Comparison of ENCODE assay signal across 47 mouse cellular contexts in the genomic region with DNA sequence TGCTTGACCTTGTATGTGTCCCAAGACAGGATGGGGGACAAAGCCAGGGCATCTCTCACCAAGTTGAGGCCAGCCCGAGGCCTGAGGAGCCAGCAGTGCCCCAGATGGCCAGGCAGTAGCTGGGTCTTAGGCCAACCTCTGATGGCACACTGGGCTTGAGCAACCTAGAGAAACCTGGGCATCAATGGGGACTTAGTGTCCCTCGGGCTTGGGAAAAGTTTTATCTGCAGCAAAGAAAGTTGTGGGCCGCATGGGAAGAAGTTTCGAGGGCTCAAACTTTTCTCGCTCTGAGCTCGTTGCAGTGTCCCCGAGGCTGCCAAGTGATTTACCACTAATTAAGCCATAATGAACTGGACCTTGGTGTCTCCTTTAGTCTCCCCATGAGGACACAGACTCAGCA. TPM values are rescaled to one million over a fixed set of nuclear protein-coding genes. Genes with fewer than 3 reads are reported as not detected.
"Had no signal": no experiment of that assay in that cellular context is flagged by ENCODE, and none has a peak within 500 bp of the region (broad histone marks: within the 10 kb centered on the region; RNA-seq: fewer than 3 reads in every experiment).

No protein-coding gene starts in this region.

- H3K9me3 ChIP-seq: limb, embryonic 10.5 days; limb, embryonic 12.5 days; limb, embryonic 13.5 days; limb, embryonic 15.5 days; liver, embryonic 12.5 days; liver, embryonic 13.5 days; liver, embryonic 15.5 days; lung, embryonic 15.5 days; megakaryocyte, embryonic 14.5 days; midbrain, embryonic 10.5 days; midbrain, embryonic 12.5 days; midbrain, embryonic 13.5 days; midbrain, embryonic 15.5 days; neural tube, embryonic 12.5 days had no signal

- H3K36me3 ChIP-seq: limb, embryonic 10.5 days; limb, embryonic 12.5 days; limb, embryonic 13.5 days; limb, embryonic 15.5 days; liver, embryonic 12.5 days; liver, embryonic 13.5 days; liver, embryonic 15.5 days; lung, embryonic 15.5 days; midbrain, embryonic 10.5 days; midbrain, embryonic 12.5 days; midbrain, embryonic 13.5 days; midbrain, embryonic 15.5 days; neural tube, embryonic 12.5 days had no signal

- H3K4me3 ChIP-seq: left cerebral cortex, adult 2 months; limb, embryonic 10.5 days; limb, embryonic 12.5 days; limb, embryonic 13.5 days; limb, embryonic 15.5 days; liver, embryonic 12.5 days; liver, embryonic 13.5 days; liver, embryonic 15.5 days; lung, embryonic 15.5 days; megakaryocyte, embryonic 14.5 days; midbrain, embryonic 10.5 days; midbrain, embryonic 12.5 days; midbrain, embryonic 13.5 days; midbrain, embryonic 15.5 days; myocyte; neural tube, embryonic 12.5 days had no signal

- ATAC-seq: liver, embryonic 12.5 days; lung, postnatal 0 days; midbrain, embryonic 13.5 days; midbrain, embryonic 15.5 days; midbrain, embryonic 16.5 days had no signal

- H3K9ac ChIP-seq: limb, embryonic 12.5 days; limb, embryonic 13.5 days; limb, embryonic 15.5 days; liver, embryonic 12.5 days; liver, embryonic 13.5 days; liver, embryonic 14.5 days; liver, embryonic 15.5 days; liver, postnatal 0 days; lung, embryonic 14.5 days; lung, embryonic 15.5 days; midbrain, embryonic 12.5 days; midbrain, embryonic 13.5 days; midbrain, embryonic 15.5 days; neural tube, embryonic 12.5 days had no signal

- H3K27ac ChIP-seq: left cerebral cortex, adult 2 months; limb, embryonic 10.5 days; limb, embryonic 12.5 days; limb, embryonic 13.5 days; limb, embryonic 15.5 days; liver, embryonic 12.5 days; liver, embryonic 13.5 days; liver, embryonic 14.5 days; liver, embryonic 15.5 days; lung, embryonic 15.5 days; macrophage; midbrain, embryonic 10.5 days; midbrain, embryonic 12.5 days; midbrain, embryonic 13.5 days; midbrain, embryonic 15.5 days; neural tube, embryonic 12.5 days had no signal

- H3K27me3 ChIP-seq: neural tube, embryonic 12.5 days had no signal

- H3K4me1 ChIP-seq: limb, embryonic 13.5 days had no signal

- DNase-seq: liver; liver, embryonic 13.5 days; liver, postnatal 0 days; lung, adult 18-20 months; lung, adult 2 months; lung, embryonic 14.5 days; lung, postnatal 10 days; lung, postnatal 14 days; lung, postnatal 36 days; lung, postnatal 4 days; midbrain, embryonic 14.5 days had no signal

- H3K4me2 ChIP-seq: limb, embryonic 12.5 days; limb, embryonic 13.5 days; limb, embryonic 15.5 days; liver, embryonic 11.5 days; liver, embryonic 12.5 days; liver, embryonic 13.5 days; liver, embryonic 15.5 days; lung, embryonic 14.5 days; lung, embryonic 15.5 days; midbrain, embryonic 12.5 days; midbrain, embryonic 13.5 days; midbrain, embryonic 15.5 days; neural tube, embryonic 12.5 days had no signal

RNA-seq across cellular contexts. Expression of gene Olfr545, which starts 10.4 kb away (rescaled TPM):
- total RNA-seq: left cerebral cortex, adult 2 months; left cerebral cortex, adult 8-10 months; left cerebral cortex, postnatal 10 days; left cerebral cortex, postnatal 14 days; left cerebral cortex, postnatal 25 days; left cerebral cortex, postnatal 36 days; left cerebral cortex, postnatal 4 days; liver, adult 2 months; megakaryocyte progenitor cell, adult 5-6 weeks; megakaryocyte, adult 5-6 weeks; megakaryocyte-erythroid progenitor cell, adult 5-6 weeks; monocyte, adult 5-6 weeks had no signal
- polyA plus RNA-seq: limb, embryonic 13.5 days; limb, embryonic 14.5 days; liver, adult 2 months; liver, embryonic 12.5 days; liver, embryonic 13.5 days; liver, embryonic 14.5 days; liver, embryonic 15.5 days; liver, embryonic 16.5 days; liver, postnatal 0 days; lung, adult 2 months; lung, embryonic 14.5 days; lung, embryonic 15.5 days; lung, embryonic 16.5 days; lung, postnatal 0 days; macrophage; myocyte had no signal

RNA-seq across cellular contexts. Expression of gene Olfr544, which starts 21.6 kb away (rescaled TPM):
- total RNA-seq: left cerebral cortex, adult 2 months; left cerebral cortex, adult 8-10 months; left cerebral cortex, postnatal 10 days; left cerebral cortex, postnatal 14 days; left cerebral cortex, postnatal 25 days; left cerebral cortex, postnatal 36 days; left cerebral cortex, postnatal 4 days; liver, adult 2 months; megakaryocyte progenitor cell, adult 5-6 weeks; monocyte, adult 5-6 weeks had no signal
- polyA plus RNA-seq: limb, embryonic 12.5 days; liver, adult 2 months; lung, adult 2 months; lung, postnatal 0 days; macrophage; myocyte had no signal

RNA-seq across cellular contexts. Expression of gene Olfr547, which starts 24.8 kb away (rescaled TPM):
- total RNA-seq: left cerebral cortex, adult 2 months; left cerebral cortex, adult 8-10 months; left cerebral cortex, postnatal 10 days; left cerebral cortex, postnatal 14 days; left cerebral cortex, postnatal 25 days; left cerebral cortex, postnatal 36 days; left cerebral cortex, postnatal 4 days; liver, adult 2 months; megakaryocyte progenitor cell, adult 5-6 weeks; megakaryocyte, adult 5-6 weeks; megakaryocyte-erythroid progenitor cell, adult 5-6 weeks; monocyte, adult 5-6 weeks had no signal
- polyA plus RNA-seq: limb, embryonic 10.5 days; limb, embryonic 11.5 days; limb, embryonic 12.5 days; limb, embryonic 13.5 days; limb, embryonic 14.5 days; limb, embryonic 15.5 days; liver, adult 2 months; liver, embryonic 11.5 days; liver, embryonic 12.5 days; liver, embryonic 13.5 days; liver, embryonic 14.5 days; liver, embryonic 15.5 days; liver, embryonic 16.5 days; liver, postnatal 0 days; lung, adult 2 months; lung, embryonic 14.5 days; lung, embryonic 15.5 days; lung, embryonic 16.5 days; lung, postnatal 0 days; macrophage; midbrain, embryonic 10.5 days; midbrain, embryonic 12.5 days; midbrain, embryonic 13.5 days; midbrain, embryonic 14.5 days; midbrain, embryonic 15.5 days; midbrain, embryonic 16.5 days; myocyte; neural tube, embryonic 11.5 days; neural tube, embryonic 12.5 days had no signal

RNA-seq across cellular contexts. Expression of gene Olfr543, which starts 28.2 kb away (rescaled TPM):
- total RNA-seq: left cerebral cortex, adult 2 months; left cerebral cortex, adult 8-10 months; left cerebral cortex, postnatal 10 days; left cerebral cortex, postnatal 14 days; left cerebral cortex, postnatal 25 days; left cerebral cortex, postnatal 36 days; left cerebral cortex, postnatal 4 days; liver, adult 2 months; megakaryocyte progenitor cell, adult 5-6 weeks; megakaryocyte, adult 5-6 weeks; monocyte, adult 5-6 weeks had no signal
- polyA plus RNA-seq: liver, adult 2 months; lung, adult 2 months; lung, postnatal 0 days; macrophage; myocyte had no signal

RNA-seq across cellular contexts. Expression of gene Olfr548-ps1, which starts 31.0 kb away (rescaled TPM):
- total RNA-seq: left cerebral cortex, adult 2 months; left cerebral cortex, adult 8-10 months; left cerebral cortex, postnatal 10 days; left cerebral cortex, postnatal 14 days; left cerebral cortex, postnatal 25 days; left cerebral cortex, postnatal 36 days; left cerebral cortex, postnatal 4 days; liver, adult 2 months; megakaryocyte progenitor cell, adult 5-6 weeks; megakaryocyte, adult 5-6 weeks; megakaryocyte-erythroid progenitor cell, adult 5-6 weeks; monocyte, adult 5-6 weeks had no signal
- polyA plus RNA-seq: limb, embryonic 10.5 days; limb, embryonic 11.5 days; limb, embryonic 12.5 days; limb, embryonic 13.5 days; limb, embryonic 14.5 days; limb, embryonic 15.5 days; liver, adult 2 months; liver, embryonic 11.5 days; liver, embryonic 12.5 days; liver, embryonic 13.5 days; liver, embryonic 14.5 days; liver, embryonic 15.5 days; liver, embryonic 16.5 days; liver, postnatal 0 days; lung, adult 2 months; lung, embryonic 14.5 days; lung, embryonic 15.5 days; lung, embryonic 16.5 days; lung, postnatal 0 days; macrophage; midbrain, embryonic 10.5 days; midbrain, embryonic 12.5 days; midbrain, embryonic 13.5 days; midbrain, embryonic 14.5 days; midbrain, embryonic 15.5 days; midbrain, embryonic 16.5 days; myocyte; neural tube, embryonic 11.5 days; neural tube, embryonic 12.5 days had no signal
